Mouse (Mus musculus): ENCODE results near the gene Foxf1. TPM values are rescaled to one million over a fixed set of nuclear protein-coding genes. Genes with fewer than 3 reads are reported as not detected.

Gene Foxf1
- polyA plus RNA-seq, 1 experiment from 2014 or later = 0.93 TPM

GRCm38 (mm10) chr8:121116591-121117185 lies 32.5 kb downstream of the Foxf1 start:
- H3K9me3 ChIP-seq (ENCODE audit: control insufficient read depth, low read length) = no peaks in the 10 kb centered on the region
- peaks cover 12% of the 10 kb centered on the region for H3K27me3 ChIP-seq (ENCODE audit: control insufficient read depth, insufficient read depth, low read length)
- H3K27ac ChIP-seq (ENCODE audit: low read depth, low read length) = peak overlapping the region; percentile 100
- peak overlapping the region; percentile 57 for H3K4me2 ChIP-seq (replicated peaks; ENCODE audit: low read depth, low read length)
- WGBS = under 1% methylated on average over 54 of the region's 55 CpGs
- H3K4me1 ChIP-seq (ENCODE audit: control insufficient read depth, insufficient read depth, low read length) = peaks cover 19% of the 10 kb centered on the region
- peaks cover 26% of the 10 kb centered on the region; the same call in 1 of the 2 replicates for H3K36me3 ChIP-seq (ENCODE audit: control insufficient read depth, insufficient read depth, low read length)
- ATAC-seq (ENCODE audit: low FRiP score, low TSS enrichment) = peak; percentile 61
- H3K4me3 ChIP-seq (ENCODE audit: low read length) = peak overlapping the region; percentile 92
- peak overlapping the region; percentile 98 for H3K9ac ChIP-seq (ENCODE audit: low read depth, low read length)

- H3K4me2 ChIP-seq (replicated peaks; ENCODE audit: low read depth, low read length) = peak overlapping the region; percentile 57
- peak overlapping the region; percentile 98 for H3K9ac ChIP-seq (ENCODE audit: low read depth, low read length)
- peak overlapping the region; percentile 92 for H3K4me3 ChIP-seq (ENCODE audit: low read length)
- peaks cover 15% of the 10 kb centered on the region for H3K27me3 ChIP-seq (ENCODE audit: control insufficient read depth, insufficient read depth, low read length)
- ATAC-seq (ENCODE audit: low FRiP score, low TSS enrichment) = 0 out of 2 replicates have a peak, but pooled peaks have one; percentile 11
- H3K4me1 ChIP-seq (ENCODE audit: control insufficient read depth, insufficient read depth, low read length) = peaks cover 24% of the 10 kb centered on the region
- H3K27ac ChIP-seq (ENCODE audit: low read depth, low read length) = peak overlapping the region; percentile 100
- H3K9me3 ChIP-seq (ENCODE audit: control insufficient read depth, low read length) = no peaks in the 10 kb centered on the region
- under 1% methylated on average over 38 of the region's 62 CpGs for WGBS
- H3K36me3 ChIP-seq (ENCODE audit: control insufficient read depth, insufficient read depth, low read length) = peaks cover 31% of the 10 kb centered on the region; the same call in 1 of the 2 replicates
Observed at GRCm38 (mm10) chr8:121117186-121117651, 33.0 kb downstream of the Foxf1 start.

- peaks cover 27% of the 10 kb centered on the region for H3K4me1 ChIP-seq (ENCODE audit: control insufficient read depth, insufficient read depth, low read length)
- no peaks in the 10 kb centered on the region for H3K9me3 ChIP-seq (ENCODE audit: control insufficient read depth, low read length)
- WGBS = under 1% methylated on average over 28 of the region's 28 CpGs
- H3K27ac ChIP-seq (ENCODE audit: low read depth, low read length) = peak overlapping the region; percentile 100
- peaks cover 12% of the 10 kb centered on the region for H3K27me3 ChIP-seq (ENCODE audit: control insufficient read depth, insufficient read depth, low read length)
- peak overlapping the region; percentile 98 for H3K9ac ChIP-seq (ENCODE audit: low read depth, low read length)
- no peak for ATAC-seq (ENCODE audit: low FRiP score, low TSS enrichment)
- peak overlapping the region; percentile 92 for H3K4me3 ChIP-seq (ENCODE audit: low read length)
- peaks cover 38% of the 10 kb centered on the region for H3K36me3 ChIP-seq (ENCODE audit: control insufficient read depth, insufficient read depth, low read length)
- peak overlapping the region; percentile 57 for H3K4me2 ChIP-seq (replicated peaks; ENCODE audit: low read depth, low read length)
Observed at GRCm38 (mm10) chr8:121117906-121118305, 33.7 kb downstream of the Foxf1 start.

- WGBS = 2% methylated on average over 18 of the region's 18 CpGs
- Histone ChIP-seq H3K4me3 (ENCODE audit: low read length) (peak overlapping the region; percentile 92), H3K9me3 (ENCODE audit: control insufficient read depth, low read length) (no peaks in the 10 kb centered on the region), H3K4me1 (ENCODE audit: control insufficient read depth, insufficient read depth, low read length) (peaks cover 24% of the 10 kb centered on the region), H3K9ac (ENCODE audit: low read depth, low read length) (peak overlapping the region; percentile 98), H3K36me3 (ENCODE audit: control insufficient read depth, insufficient read depth, low read length) (peaks cover 41% of the 10 kb centered on the region), H3K27me3 (ENCODE audit: control insufficient read depth, insufficient read depth, low read length) (peaks cover 12% of the 10 kb centered on the region), H3K4me2 (replicated peaks; ENCODE audit: low read depth, low read length) (peak overlapping the region; percentile 57), H3K27ac (ENCODE audit: low read depth, low read length) (peak overlapping the region; percentile 100)
- ATAC-seq (ENCODE audit: low FRiP score, low TSS enrichment) = no peak
Observed at GRCm38 (mm10) chr8:121118634-121119420, 34.6 kb downstream of the Foxf1 start.

- peaks cover 14% of the 10 kb centered on the region for H3K27me3 ChIP-seq (ENCODE audit: control insufficient read depth, insufficient read depth, low read length)
- H3K4me1 ChIP-seq (ENCODE audit: control insufficient read depth, insufficient read depth, low read length) = peaks cover 27% of the 10 kb centered on the region; the same call in 1 of the 2 replicates
- H3K4me2 ChIP-seq (replicated peaks; ENCODE audit: low read depth, low read length) = peak overlapping the region; percentile 57
- 3% methylated on average over 12 of the region's 12 CpGs for WGBS
- peak overlapping the region; percentile 98 for H3K9ac ChIP-seq (ENCODE audit: low read depth, low read length)
- ATAC-seq (ENCODE audit: low FRiP score, low TSS enrichment) = no peak
- H3K9me3 ChIP-seq (ENCODE audit: control insufficient read depth, low read length) = no peaks in the 10 kb centered on the region
- H3K4me3 ChIP-seq (ENCODE audit: low read length) = peak overlapping the region; percentile 92
- H3K36me3 ChIP-seq (ENCODE audit: control insufficient read depth, insufficient read depth, low read length) = peaks cover 41% of the 10 kb centered on the region
- peak overlapping the region; percentile 76; the same call in 1 of the 2 replicates for H3K27ac ChIP-seq (ENCODE audit: low read depth, low read length)
Observed at GRCm38 (mm10) chr8:121119635-121120455, 35.7 kb downstream of the Foxf1 start.

GRCm38 (mm10) chr8:121120456-121121419 lies 36.6 kb downstream of the Foxf1 start:
- no peak for ATAC-seq (ENCODE audit: low FRiP score, low TSS enrichment)
- Histone ChIP-seq H3K27ac (ENCODE audit: low read depth, low read length) (peak overlapping the region; percentile 76; the same call in 1 of the 2 replicates), H3K4me1 (ENCODE audit: control insufficient read depth, insufficient read depth, low read length) (peaks cover 28% of the 10 kb centered on the region; the same call in 1 of the 2 replicates), H3K9ac (ENCODE audit: low read depth, low read length) (peak overlapping the region; percentile 98), H3K4me2 (replicated peaks; ENCODE audit: low read depth, low read length) (peak overlapping the region; percentile 57), H3K27me3 (ENCODE audit: control insufficient read depth, insufficient read depth, low read length) (peaks cover 14% of the 10 kb centered on the region), H3K36me3 (ENCODE audit: control insufficient read depth, insufficient read depth, low read length) (peaks cover 41% of the 10 kb centered on the region), H3K4me3 (ENCODE audit: low read length) (peak overlapping the region; percentile 92), H3K9me3 (ENCODE audit: control insufficient read depth, low read length) (no peaks in the 10 kb centered on the region)
- WGBS = 10% methylated on average over 17 of the region's 17 CpGs

GRCm38 (mm10) chr8:121121704-121122103 lies 37.5 kb downstream of the Foxf1 start:
- Histone ChIP-seq H3K36me3 (ENCODE audit: control insufficient read depth, insufficient read depth, low read length) (peaks cover 41% of the 10 kb centered on the region), H3K9me3 (ENCODE audit: control insufficient read depth, low read length) (no peaks in the 10 kb centered on the region), H3K4me3 (ENCODE audit: low read length) (peak overlapping the region; percentile 92), H3K4me2 (replicated peaks; ENCODE audit: low read depth, low read length) (peak overlapping the region; percentile 57), H3K4me1 (ENCODE audit: control insufficient read depth, insufficient read depth, low read length) (peaks cover 37% of the 10 kb centered on the region; the same call in 1 of the 2 replicates), H3K27me3 (ENCODE audit: control insufficient read depth, insufficient read depth, low read length) (peaks cover 23% of the 10 kb centered on the region), H3K27ac (ENCODE audit: low read depth, low read length) (peak overlapping the region; percentile 37; the same call in 1 of the 2 replicates), H3K9ac (ENCODE audit: low read depth, low read length) (peak overlapping the region; percentile 98)
- WGBS = 21% methylated on average over 8 of the region's 8 CpGs
- ATAC-seq (ENCODE audit: low FRiP score, low TSS enrichment) = no peak
